Mouse (Mus musculus) forebrain, embryonic 12.5 days (tissue): Measurements from ENCODE around the gene Tbc1d14. TPM values are rescaled to one million over a fixed set of nuclear protein-coding genes. Genes with fewer than 3 reads are reported as not detected.

Experiments
- ATAC-seq: fragments of 200-750 bp; cut with Nextera tagmentation; 2 replicates; pipeline ENCODE4 v1.8.0; 2017; ENCODE audit warnings: moderate TSS enrichment; ENCODE audit not compliant: low FRiP score
- H3K27ac ChIP-seq: fragments of 300-500 bp; sonication (generic); 2 replicates; pipeline ENCODE4 v1.5.1; 2016; ENCODE audit warnings: mild to moderate bottlenecking
- H3K27me3 ChIP-seq: fragments of 300-500 bp; sonication (generic); 2 replicates; pipeline ENCODE4 v1.6.1; 2016; ENCODE audit warnings: mild to moderate bottlenecking
- H3K36me3 ChIP-seq: fragments of 300-500 bp; sonication (generic); replicated peaks from 2 replicates; pipeline ENCODE4 v1.6.1; 2016; ENCODE audit warnings: mild to moderate bottlenecking
- H3K4me1 ChIP-seq: fragments of 300-500 bp; sonication (generic); 2 replicates; pipeline ENCODE4 v1.6.1; 2016
- H3K4me2 ChIP-seq: fragments of 300-500 bp; sonication (generic); 2 replicates; pipeline ENCODE4 v1.6.1; 2016; ENCODE audit warnings: mild to moderate bottlenecking, moderate library complexity
- H3K4me3 ChIP-seq: fragments of 300-500 bp; sonication (generic); replicated peaks from 2 replicates; pipeline ENCODE4 v1.5.1; 2016; ENCODE audit warnings: mild to moderate bottlenecking
- H3K9ac ChIP-seq: fragments of 300-500 bp; sonication (generic); 2 replicates; pipeline ENCODE4 v1.6.1; 2016; ENCODE audit warnings: mild to moderate bottlenecking
- H3K9me3 ChIP-seq: fragments of 300-500 bp; sonication (generic); 2 replicates; pipeline ENCODE4 v1.6.1; 2016
- WGBS: fragments of 180-500 bp; shearing (Covaris S2); methylation state at CpG from one replicate; pipeline ENCODE4 v1.1.7; 2016; 5-methylcytosine and 5-hydroxymethylcytosine counted together
- polyA plus RNA-seq: library from polyadenylated mRNA; unstranded; fragments of >200 nt; fragmentation: Nextera tagmentation; extraction: Ambion mirVana; gene quantifications from 2 replicates; pipeline ENCODE4 v1.2.1, GENCODE M21; 2016

Gene Tbc1d14
- polyA plus RNA-seq, 1 experiment from 2014 or later = 59.1 TPM

- under 1% methylated on average over 86 of the region's 97 CpGs for WGBS
- H3K4me1 ChIP-seq = peaks cover 40% of the 10 kb centered on the region
Observed at GRCm38 (mm10) chr5:36484171-36484990, 108.7 kb downstream of the Tbc1d14 start, which contains the start of the genes Tada2b and Ccdc96. TSS of gene Tada2b (minus strand) at chr5:36484285. TSS of gene Ccdc96 (plus strand) at chr5:36484588.

DNA sequence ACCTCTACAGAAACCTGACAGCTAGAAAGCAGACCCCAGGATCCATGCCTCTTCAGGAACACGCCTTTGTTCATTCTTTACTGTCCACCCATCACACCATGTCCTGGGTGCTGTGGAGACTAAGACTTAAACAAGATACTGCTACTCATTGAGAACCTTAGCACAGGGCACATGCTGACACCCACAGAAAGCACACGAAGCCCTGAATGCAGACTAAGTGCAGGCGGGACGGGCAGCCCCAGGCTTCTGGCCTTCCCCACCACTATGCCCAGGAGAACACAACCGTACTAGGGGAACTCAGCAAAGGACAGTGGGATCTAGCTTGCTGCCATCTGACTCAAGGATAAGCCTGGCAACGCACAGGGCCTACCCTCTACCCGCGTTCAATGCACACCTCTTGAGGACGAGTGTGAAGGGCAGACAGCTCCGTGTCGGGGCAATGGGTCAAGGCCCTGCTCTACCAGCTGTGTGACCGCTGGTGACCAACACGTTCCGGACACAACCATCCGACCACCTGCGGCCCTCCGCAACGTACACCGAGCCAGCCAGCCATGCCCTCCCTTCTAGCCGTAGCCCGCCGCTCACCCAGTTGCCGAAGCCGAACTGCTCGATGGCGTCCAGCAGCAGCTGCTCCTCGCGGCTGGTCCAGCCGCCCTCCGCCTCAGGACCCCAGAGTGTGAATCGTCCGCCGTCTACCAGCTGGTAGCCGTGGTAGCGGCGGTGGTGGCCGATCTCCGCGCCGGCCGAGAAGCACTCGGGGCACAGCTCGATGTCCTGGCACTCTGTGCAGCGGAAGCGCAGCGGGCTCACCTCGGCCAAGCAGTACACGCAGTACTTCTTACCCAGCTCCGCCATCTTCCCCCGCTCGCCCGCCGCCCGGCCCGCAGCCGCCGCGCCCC lies 109.6 kb downstream of the Tbc1d14 start:
- H3K27ac ChIP-seq = peak overlapping the region; percentile 85
- H3K9me3 ChIP-seq = no peaks in the 10 kb centered on the region
- peak overlapping the region; percentile 93 for H3K4me3 ChIP-seq
- H3K9ac ChIP-seq = peak overlapping the region; percentile 91
- H3K4me1 ChIP-seq = peaks cover 40% of the 10 kb centered on the region
- 1% methylated on average over 58 of the region's 58 CpGs for WGBS
- peaks cover 12% of the 10 kb centered on the region; the same call in 1 of the 2 replicates for H3K36me3 ChIP-seq
- peak; percentile 17 for ATAC-seq
- peak overlapping the region; percentile 68 for H3K4me2 ChIP-seq
- H3K27me3 ChIP-seq = peaks cover 13% of the 10 kb centered on the region; the same call in 1 of the 2 replicates

More at GRCm38 (mm10) chr5:36484171-36484990, 108.7 kb downstream of the Tbc1d14 start, which contains the start of the genes Tada2b and Ccdc96:
- H3K4me2 ChIP-seq = peak within 1 kb of the TSS; percentile 96
- peak within 1 kb of the TSS; percentile 93 for H3K4me3 ChIP-seq
- peak within 1 kb of the TSS; percentile 91 for H3K9ac ChIP-seq
- ATAC-seq = peak; percentile 99
- peak within 1 kb of the TSS; percentile 85 for H3K27ac ChIP-seq
- peaks cover 12% of the 10 kb centered on the region; the same call in 1 of the 2 replicates for H3K36me3 ChIP-seq
- no peaks in the 10 kb centered on the region for H3K9me3 ChIP-seq
- H3K27me3 ChIP-seq = peaks cover 13% of the 10 kb centered on the region; the same call in 1 of the 2 replicates

DNA sequence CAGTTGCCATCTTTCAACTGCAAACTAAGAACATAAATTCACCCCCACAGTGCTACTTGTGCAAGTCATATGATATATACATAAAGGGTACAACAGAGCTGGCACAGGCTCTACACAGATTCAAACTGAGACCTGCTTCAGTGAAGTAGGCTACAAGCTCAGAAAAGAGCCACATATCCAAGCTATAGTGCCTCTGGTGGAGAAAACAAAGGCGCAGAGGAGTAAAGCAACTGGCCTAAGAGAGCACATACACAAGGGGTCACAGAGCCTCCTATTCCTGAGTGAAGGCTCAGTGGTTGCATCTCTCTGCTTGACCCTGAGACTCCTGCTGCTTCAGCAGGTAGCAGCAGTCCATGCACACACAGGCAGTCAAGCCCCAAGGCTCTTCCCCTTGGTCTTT lies 112.0 kb downstream of the Tbc1d14 start:
- H3K36me3 ChIP-seq = peaks cover 19% of the 10 kb centered on the region
- peaks cover 13% of the 10 kb centered on the region; the same call in 1 of the 2 replicates for H3K27me3 ChIP-seq

GRCm38 (mm10) chr5:36480398-36480797 lies 112.7 kb downstream of the Tbc1d14 start:
- ATAC-seq = no peak
- Histone ChIP-seq H3K36me3 (peaks cover 21% of the 10 kb centered on the region), H3K4me3 (no peak overlapping the region), H3K4me1 (peaks cover 37% of the 10 kb centered on the region), H3K27ac (no peak overlapping the region), H3K9ac (no peak overlapping the region), H3K9me3 (no peaks in the 10 kb centered on the region), H3K27me3 (peaks cover 6% of the 10 kb centered on the region; the same call in 1 of the 2 replicates), H3K4me2 (no peak overlapping the region)
- 90% methylated on average over 4 of the region's 4 CpGs for WGBS

More for the DNA sequence above, 112.0 kb downstream of the Tbc1d14 start:
- Histone ChIP-seq H3K9me3 (no peaks in the 10 kb centered on the region), H3K4me1 (peaks cover 40% of the 10 kb centered on the region), H3K4me2 (no peak overlapping the region), H3K4me3 (no peak overlapping the region), H3K27ac (no peak overlapping the region), H3K9ac (no peak overlapping the region)
- no peak for ATAC-seq
- WGBS = 63% methylated on average over 1 of the region's 1 CpGs

GRCm38 (mm10) chr5:36479735-36480134 lies 113.3 kb downstream of the Tbc1d14 start:
- H3K9ac ChIP-seq = no peak overlapping the region
- H3K4me1 ChIP-seq = peaks cover 31% of the 10 kb centered on the region
- WGBS = 86% methylated on average over 2 of the region's 2 CpGs
- H3K27ac ChIP-seq = no peak overlapping the region
- no peak overlapping the region for H3K4me2 ChIP-seq
- peaks cover 25% of the 10 kb centered on the region for H3K36me3 ChIP-seq
- no peaks in the 10 kb centered on the region for H3K9me3 ChIP-seq
- H3K4me3 ChIP-seq = no peak overlapping the region
- no peaks in the 10 kb centered on the region for H3K27me3 ChIP-seq
- ATAC-seq = no peak

GRCm38 (mm10) chr5:36478540-36479420 lies 114.3 kb downstream of the Tbc1d14 start:
- Histone ChIP-seq H3K4me2 (no peak overlapping the region), H3K27me3 (no peaks in the 10 kb centered on the region), H3K9ac (no peak overlapping the region), H3K4me1 (peaks cover 29% of the 10 kb centered on the region), H3K27ac (no peak overlapping the region), H3K4me3 (no peak overlapping the region), H3K36me3 (peaks cover 32% of the 10 kb centered on the region), H3K9me3 (no peaks in the 10 kb centered on the region)
- WGBS = 89% methylated on average over 6 of the region's 6 CpGs
- no peak for ATAC-seq

DNA sequence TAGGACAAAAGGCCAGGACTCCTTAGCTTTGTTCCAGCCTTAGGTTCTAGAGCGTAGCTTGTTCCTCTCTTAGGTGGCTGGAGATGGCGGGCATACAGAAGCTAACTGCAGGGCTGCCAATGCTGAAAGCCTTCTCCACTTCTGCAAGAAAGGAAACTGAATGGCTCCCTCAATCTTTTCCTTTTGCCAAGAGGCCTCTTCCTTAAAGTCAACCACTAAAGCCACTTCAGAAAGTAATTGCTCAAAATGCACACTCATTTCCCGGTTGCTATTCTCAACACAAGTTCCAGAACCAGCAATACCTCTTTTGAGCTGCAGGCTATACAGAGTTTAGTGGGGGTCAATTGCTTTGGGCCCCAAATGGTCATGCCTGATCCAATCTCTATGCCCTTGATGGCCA lies 115.6 kb downstream of the Tbc1d14 start:
- H3K4me3 ChIP-seq = no peak overlapping the region
- no peak overlapping the region for H3K4me2 ChIP-seq
- WGBS = 87% methylated on average over 3 of the region's 3 CpGs
- H3K27ac ChIP-seq = no peak overlapping the region
- H3K36me3 ChIP-seq = peaks cover 42% of the 10 kb centered on the region
- H3K4me1 ChIP-seq = peaks cover 20% of the 10 kb centered on the region
- no peak for ATAC-seq
- H3K27me3 ChIP-seq = no peaks in the 10 kb centered on the region
- no peaks in the 10 kb centered on the region for H3K9me3 ChIP-seq
- no peak overlapping the region for H3K9ac ChIP-seq

- Histone ChIP-seq H3K9ac (no peak overlapping the region), H3K27ac (no peak overlapping the region), H3K4me1 (no peaks in the 10 kb centered on the region), H3K4me3 (no peak overlapping the region), H3K27me3 (no peaks in the 10 kb centered on the region), H3K4me2 (no peak overlapping the region), H3K36me3 (peaks cover 62% of the 10 kb centered on the region), H3K9me3 (no peaks in the 10 kb centered on the region)
- WGBS = 87% methylated on average over 5 of the region's 5 CpGs
- ATAC-seq = no peak
Observed at GRCm38 (mm10) chr5:36474283-36474682, 118.8 kb downstream of the Tbc1d14 start.

GRCm38 (mm10) chr5:36472876-36473655 lies 120.0 kb downstream of the Tbc1d14 start:
- H3K9ac ChIP-seq = no peak overlapping the region
- H3K4me2 ChIP-seq = no peak overlapping the region
- H3K4me1 ChIP-seq = no peaks in the 10 kb centered on the region
- no peak for ATAC-seq
- peaks cover 64% of the 10 kb centered on the region for H3K36me3 ChIP-seq
- no peaks in the 10 kb centered on the region for H3K9me3 ChIP-seq
- no peak overlapping the region for H3K4me3 ChIP-seq
- H3K27me3 ChIP-seq = no peaks in the 10 kb centered on the region
- 89% methylated on average over 4 of the region's 4 CpGs for WGBS
- no peak overlapping the region for H3K27ac ChIP-seq

DNA sequence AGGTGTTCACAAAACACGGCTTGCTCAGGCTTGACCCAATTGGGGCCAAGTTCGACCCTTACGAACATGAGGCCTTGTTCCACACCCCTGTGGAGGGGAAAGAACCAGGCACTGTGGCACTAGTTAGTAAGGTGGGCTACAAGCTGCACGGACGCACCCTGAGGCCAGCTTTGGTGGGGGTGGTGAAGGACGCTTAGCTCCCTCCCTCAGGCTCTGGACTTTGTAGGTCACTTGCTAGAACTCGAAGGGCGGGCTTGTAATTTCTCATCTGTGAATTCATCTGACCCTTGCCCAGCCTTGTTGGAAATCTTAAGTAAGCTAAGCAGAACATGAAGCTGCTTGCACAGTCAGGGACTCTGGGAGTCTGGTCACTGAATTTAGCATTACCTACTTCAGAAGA lies 121.9 kb downstream of the Tbc1d14 start:
- Histone ChIP-seq H3K4me3 (no peak overlapping the region), H3K4me1 (peaks cover 3% of the 10 kb centered on the region), H3K9ac (no peak overlapping the region), H3K4me2 (no peak overlapping the region), H3K27ac (no peak overlapping the region), H3K36me3 (peaks cover 58% of the 10 kb centered on the region), H3K9me3 (no peaks in the 10 kb centered on the region), H3K27me3 (no peaks in the 10 kb centered on the region)
- no peak for ATAC-seq
- WGBS = 94% methylated on average over 8 of the region's 8 CpGs

DNA sequence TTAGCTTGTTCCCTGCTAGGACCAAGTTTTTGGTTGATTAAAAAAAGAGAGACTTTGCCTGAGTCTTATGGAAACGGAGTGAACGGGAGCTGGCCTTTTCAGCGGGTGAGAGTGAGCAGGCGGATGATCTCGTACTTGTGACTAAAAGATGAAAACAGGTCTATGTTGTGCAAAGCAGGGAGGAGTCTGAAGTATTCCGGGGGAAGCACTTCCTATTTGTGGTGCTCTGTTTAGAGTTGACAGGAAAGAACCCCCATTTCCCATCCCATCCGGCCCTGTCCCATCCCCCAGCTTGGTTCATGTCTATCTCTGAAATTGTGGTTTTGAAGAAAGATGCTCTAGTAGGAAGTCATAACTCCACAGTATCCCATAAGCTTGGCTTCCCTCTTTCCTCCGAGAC lies 127.2 kb downstream of the Tbc1d14 start:
- peak overlapping the region; percentile 80 for H3K9ac ChIP-seq
- 33% methylated on average over 8 of the region's 8 CpGs for WGBS
- H3K36me3 ChIP-seq = peaks cover 18% of the 10 kb centered on the region
- peaks cover 29% of the 10 kb centered on the region for H3K4me1 ChIP-seq
- H3K27me3 ChIP-seq = peaks cover 14% of the 10 kb centered on the region
- no peaks in the 10 kb centered on the region for H3K9me3 ChIP-seq
- H3K4me2 ChIP-seq = peak overlapping the region; percentile 99
- ATAC-seq = no peak
- H3K4me3 ChIP-seq = peak overlapping the region; percentile 95
- no peak overlapping the region for H3K27ac ChIP-seq
